Mouse (Mus musculus): ENCODE results near the gene Thoc7. TPM values are rescaled to one million over a fixed set of nuclear protein-coding genes. Genes with fewer than 3 reads are reported as not detected.

Thoc7 gene
- polyA plus RNA-seq, 1 experiment from 2014 or later: 150 TPM

- peaks cover 31% of the 10 kb centered on the region for H3K36me3 ChIP-seq (ENCODE audit: control insufficient read depth, insufficient read depth)
- peak; percentile 80 for ATAC-seq
Measured at GRCm38 (mm10) chr14:13950401-13950800, 11.3 kb downstream of the Thoc7 start.

GRCm38 (mm10) chr14:13948345-13948744 lies 13.3 kb downstream of the Thoc7 start:
- Histone ChIP-seq H3K4me1 (replicated peaks; ENCODE audit: control insufficient read depth, insufficient read depth, low read length) (no peaks in the 10 kb centered on the region), H3K4me3 (replicated peaks; ENCODE audit: low read length) (no peak overlapping the region), H3K36me3 (ENCODE audit: control insufficient read depth, insufficient read depth) (peaks cover 31% of the 10 kb centered on the region), H3K9ac (replicated peaks; ENCODE audit: low read depth, low read length) (no peak overlapping the region), H3K9me3 (ENCODE audit: control insufficient read depth, low read length) (no peaks in the 10 kb centered on the region), H3K27me3 (replicated peaks; ENCODE audit: control insufficient read depth, insufficient read depth, low read length) (no peaks in the 10 kb centered on the region), H3K4me2 (ENCODE audit: low read length) (no peak overlapping the region), H3K27ac (ENCODE audit: low read length) (no peak overlapping the region)
- WGBS: 72% methylated on average over 7 of the region's 7 CpGs
- ATAC-seq: peak; percentile 55

More at GRCm38 (mm10) chr14:13950401-13950800, 11.3 kb downstream of the Thoc7 start:
- no peak overlapping the region for H3K4me2 ChIP-seq (ENCODE audit: low read length)
- H3K27me3 ChIP-seq (replicated peaks; ENCODE audit: control insufficient read depth, insufficient read depth, low read length): no peaks in the 10 kb centered on the region
- no peak overlapping the region for H3K27ac ChIP-seq (ENCODE audit: low read length)
- no peaks in the 10 kb centered on the region for H3K4me1 ChIP-seq (replicated peaks; ENCODE audit: control insufficient read depth, insufficient read depth, low read length)
- H3K9ac ChIP-seq (replicated peaks; ENCODE audit: low read depth, low read length): no peak overlapping the region
- H3K9me3 ChIP-seq (ENCODE audit: control insufficient read depth, low read length): no peaks in the 10 kb centered on the region
- H3K4me3 ChIP-seq (replicated peaks; ENCODE audit: low read length): no peak overlapping the region

GRCm38 (mm10) chr14:13944686-13945085 lies 17.0 kb downstream of the Thoc7 start:
- Histone ChIP-seq H3K27ac (ENCODE audit: low read length) (no peak overlapping the region), H3K36me3 (ENCODE audit: control insufficient read depth, insufficient read depth) (peaks cover 18% of the 10 kb centered on the region; the same call in 1 of the 2 replicates), H3K4me3 (replicated peaks; ENCODE audit: low read length) (no peak overlapping the region), H3K9me3 (ENCODE audit: control insufficient read depth, low read length) (no peaks in the 10 kb centered on the region), H3K4me1 (replicated peaks; ENCODE audit: control insufficient read depth, insufficient read depth, low read length) (no peaks in the 10 kb centered on the region), H3K4me2 (ENCODE audit: low read length) (no peak overlapping the region), H3K27me3 (replicated peaks; ENCODE audit: control insufficient read depth, insufficient read depth, low read length) (no peaks in the 10 kb centered on the region), H3K9ac (replicated peaks; ENCODE audit: low read depth, low read length) (no peak overlapping the region)
- 90% methylated on average over 4 of the region's 4 CpGs for WGBS
- ATAC-seq: no peak

GRCm38 (mm10) chr14:13934052-13934371 lies 27.6 kb downstream of the Thoc7 start:
- 0 out of 2 replicates have a peak, but pooled peaks have one; percentile 18 for ATAC-seq
- H3K4me2 ChIP-seq (ENCODE audit: low read length): peak overlapping the region; percentile 55
- H3K4me3 ChIP-seq (replicated peaks; ENCODE audit: low read length): no peak overlapping the region
- no peak overlapping the region for H3K9ac ChIP-seq (replicated peaks; ENCODE audit: low read depth, low read length)
- peaks cover 7% of the 10 kb centered on the region; the same call in 1 of the 2 replicates for H3K4me1 ChIP-seq (replicated peaks; ENCODE audit: control insufficient read depth, insufficient read depth, low read length)
- H3K9me3 ChIP-seq (ENCODE audit: control insufficient read depth, low read length): no peaks in the 10 kb centered on the region
- H3K27me3 ChIP-seq (replicated peaks; ENCODE audit: control insufficient read depth, insufficient read depth, low read length): no peaks in the 10 kb centered on the region
- no peaks in the 10 kb centered on the region for H3K36me3 ChIP-seq (ENCODE audit: control insufficient read depth, insufficient read depth)
- WGBS: 48% methylated on average over 5 of the region's 5 CpGs
- no peak overlapping the region for H3K27ac ChIP-seq (ENCODE audit: low read length)

GRCm38 (mm10) chr14:13933290-13934051 lies 28.2 kb downstream of the Thoc7 start:
- no peaks in the 10 kb centered on the region for H3K27me3 ChIP-seq (replicated peaks; ENCODE audit: control insufficient read depth, insufficient read depth, low read length)
- H3K9ac ChIP-seq (replicated peaks; ENCODE audit: low read depth, low read length): peak overlapping the region; percentile 45
- H3K9me3 ChIP-seq (ENCODE audit: control insufficient read depth, low read length): no peaks in the 10 kb centered on the region
- H3K36me3 ChIP-seq (ENCODE audit: control insufficient read depth, insufficient read depth): no peaks in the 10 kb centered on the region
- peak overlapping the region; percentile 34 for H3K4me3 ChIP-seq (replicated peaks; ENCODE audit: low read length)
- H3K4me1 ChIP-seq (replicated peaks; ENCODE audit: control insufficient read depth, insufficient read depth, low read length): peaks cover 7% of the 10 kb centered on the region; the same call in 1 of the 2 replicates
- 39% methylated on average over 24 of the region's 31 CpGs for WGBS
- ATAC-seq: peak; percentile 75
- H3K27ac ChIP-seq (ENCODE audit: low read length): no peak overlapping the region
- H3K4me2 ChIP-seq (ENCODE audit: low read length): peak overlapping the region; percentile 55

- no peaks in the 10 kb centered on the region for H3K4me1 ChIP-seq (replicated peaks; ENCODE audit: control insufficient read depth, insufficient read depth, low read length)
- H3K36me3 ChIP-seq (ENCODE audit: control insufficient read depth, insufficient read depth): no peaks in the 10 kb centered on the region
- peak; percentile 91 for ATAC-seq
- H3K9me3 ChIP-seq (ENCODE audit: control insufficient read depth, low read length): no peaks in the 10 kb centered on the region
- no peak overlapping the region for H3K9ac ChIP-seq (replicated peaks; ENCODE audit: low read depth, low read length)
- H3K4me3 ChIP-seq (replicated peaks; ENCODE audit: low read length): no peak overlapping the region
- H3K4me2 ChIP-seq (ENCODE audit: low read length): no peak overlapping the region
- 32% methylated on average over 3 of the region's 3 CpGs for WGBS
- no peaks in the 10 kb centered on the region for H3K27me3 ChIP-seq (replicated peaks; ENCODE audit: control insufficient read depth, insufficient read depth, low read length)
- H3K27ac ChIP-seq (ENCODE audit: low read length): no peak overlapping the region
Measured at GRCm38 (mm10) chr14:13917630-13918029, 44.0 kb downstream of the Thoc7 start.

- Histone ChIP-seq H3K36me3 (ENCODE audit: control insufficient read depth, insufficient read depth) (no peaks in the 10 kb centered on the region), H3K4me2 (ENCODE audit: low read length) (no peak overlapping the region), H3K4me3 (replicated peaks; ENCODE audit: low read length) (no peak overlapping the region), H3K27ac (ENCODE audit: low read length) (no peak overlapping the region), H3K9me3 (ENCODE audit: control insufficient read depth, low read length) (no peaks in the 10 kb centered on the region), H3K9ac (replicated peaks; ENCODE audit: low read depth, low read length) (no peak overlapping the region), H3K4me1 (replicated peaks; ENCODE audit: control insufficient read depth, insufficient read depth, low read length) (no peaks in the 10 kb centered on the region), H3K27me3 (replicated peaks; ENCODE audit: control insufficient read depth, insufficient read depth, low read length) (no peaks in the 10 kb centered on the region)
- WGBS: 86% methylated on average over 10 of the region's 10 CpGs
- no peak for ATAC-seq
Measured at GRCm38 (mm10) chr14:13917208-13917607, 44.4 kb downstream of the Thoc7 start.

GRCm38 (mm10) chr14:13915207-13915606 lies 46.4 kb downstream of the Thoc7 start:
- no peak overlapping the region for H3K9ac ChIP-seq (replicated peaks; ENCODE audit: low read depth, low read length)
- WGBS: 61% methylated on average over 4 of the region's 4 CpGs
- peak; percentile 56; the same call in 1 of the 2 replicates for ATAC-seq

GRCm38 (mm10) chr14:13914387-13915082 lies 47.1 kb downstream of the Thoc7 start, which contains the start of gene Gm281:
Gm281 (minus strand) TSS chr14:13914478.
- WGBS: 10% methylated on average over 1 of the region's 1 CpGs
- no peak within 1 kb of the TSS for H3K27ac ChIP-seq (ENCODE audit: low read length)
- H3K9ac ChIP-seq (replicated peaks; ENCODE audit: low read depth, low read length): no peak within 1 kb of the TSS
- H3K27me3 ChIP-seq (replicated peaks; ENCODE audit: control insufficient read depth, insufficient read depth, low read length): no peaks in the 10 kb centered on the region
- no peak within 1 kb of the TSS for H3K4me2 ChIP-seq (ENCODE audit: low read length)
- ATAC-seq: no peak
- no peaks in the 10 kb centered on the region for H3K9me3 ChIP-seq (ENCODE audit: control insufficient read depth, low read length)
- H3K36me3 ChIP-seq (ENCODE audit: control insufficient read depth, insufficient read depth): no peaks in the 10 kb centered on the region
- no peak within 1 kb of the TSS for H3K4me3 ChIP-seq (replicated peaks; ENCODE audit: low read length)
- no peaks in the 10 kb centered on the region for H3K4me1 ChIP-seq (replicated peaks; ENCODE audit: control insufficient read depth, insufficient read depth, low read length)

More at GRCm38 (mm10) chr14:13915207-13915606, 46.4 kb downstream of the Thoc7 start:
- Histone ChIP-seq H3K27ac (ENCODE audit: low read length) (no peak overlapping the region), H3K36me3 (ENCODE audit: control insufficient read depth, insufficient read depth) (no peaks in the 10 kb centered on the region), H3K27me3 (replicated peaks; ENCODE audit: control insufficient read depth, insufficient read depth, low read length) (no peaks in the 10 kb centered on the region), H3K4me3 (replicated peaks; ENCODE audit: low read length) (no peak overlapping the region), H3K9me3 (ENCODE audit: control insufficient read depth, low read length) (no peaks in the 10 kb centered on the region), H3K4me1 (replicated peaks; ENCODE audit: control insufficient read depth, insufficient read depth, low read length) (no peaks in the 10 kb centered on the region), H3K4me2 (ENCODE audit: low read length) (no peak overlapping the region)

All from forebrain, embryonic 16.5 days (tissue).